Comparison of ENCODE assay signal across 11 mouse cellular contexts in genomic region chr14:105391430-105391829, GRCm38 (mm10).
"Had no signal": no experiment of that assay in that cellular context is flagged by ENCODE, and none has a peak within 500 bp of the region (broad histone marks: within the 10 kb centered on the region; RNA-seq: fewer than 3 reads in every experiment).

No protein-coding gene starts in this region.

- H3K4me3 ChIP-seq: intestine, embryonic 15.5 days; layer of hippocampus, adult 2 months; midbrain, embryonic 13.5 days; stomach, embryonic 15.5 days had no signal

- H3K9me3 ChIP-seq: intestine, embryonic 15.5 days; midbrain, embryonic 13.5 days; stomach, embryonic 15.5 days had no signal

- H3K9ac ChIP-seq: intestine, embryonic 15.5 days; midbrain, embryonic 13.5 days; stomach, embryonic 15.5 days had no signal

- H3K36me3 ChIP-seq: intestine, embryonic 15.5 days; midbrain, embryonic 13.5 days; stomach, embryonic 15.5 days had no signal

- H3K4me2 ChIP-seq: intestine, embryonic 15.5 days; midbrain, embryonic 13.5 days; stomach, embryonic 15.5 days had no signal

- ATAC-seq: intestine, embryonic 15.5 days; midbrain, embryonic 13.5 days had no signal

- H3K4me1 ChIP-seq: midbrain, embryonic 13.5 days; stomach, embryonic 15.5 days had no signal

- H3K27ac ChIP-seq: intestine, embryonic 15.5 days; layer of hippocampus, adult 2 months; midbrain, embryonic 13.5 days; stomach, embryonic 15.5 days had no signal

- DNase-seq: kidney, adult 18-20 months; kidney, postnatal 10 days; kidney, postnatal 4 days; lung, adult 2 months; right cerebral cortex, postnatal 14 days; thymus, adult 2 months; thymus, postnatal 25 days had no signal

- H3K27me3 ChIP-seq: intestine, embryonic 15.5 days; midbrain, embryonic 13.5 days; stomach, embryonic 15.5 days had no signal
